Mouse (Mus musculus) B cell, adult 62 days (primary cell): ENCODE data around the gene H2al2b. TPM values are rescaled to one million over a fixed set of nuclear protein-coding genes. Genes with fewer than 3 reads are reported as not detected.

Experiments
- total RNA-seq: library from RNA; stranded (reverse); gene quantifications from 4 replicates; pipeline ENCODE4 v1.2.4, GENCODE M21; 2023

Gene H2al2b
- not detected in 4 replicates for total RNA-seq

GRCm38 (mm10) chrY:2720574-2720973 lies at the start of gene H2al2b:
H2al2b (minus strand) TSS chrY:2720674.

Other genes starting within 250 kb of the H2al2b start
- gene H2al2c, start 121.6 kb downstream of the H2al2b start, total RNA-seq, result not detected in 4 replicates
- not detected in 4 replicates for gene Sry, start 57.0 kb downstream of the H2al2b start, total RNA-seq
- gene Gm4064, start 75.5 kb upstream of the H2al2b start, total RNA-seq, result not detected in 4 replicates
- not detected in 4 replicates for gene Rbmy, start 110.0 kb upstream of the H2al2b start, total RNA-seq
- gene Gm10256, start 110.0 kb upstream of the H2al2b start, total RNA-seq, result not detected in 4 replicates
- gene Gm10352, start 180.3 kb upstream of the H2al2b start, total RNA-seq, result not detected in 4 replicates
- not detected in 4 replicates for gene Gm29289, start 211.9 kb upstream of the H2al2b start, total RNA-seq